Comparison of ENCODE assay signal across 8 mouse cellular contexts in genomic region chr3:145627830-145628229, GRCm38 (mm10). TPM values are rescaled to one million over a fixed set of nuclear protein-coding genes. Genes with fewer than 3 reads are reported as not detected.
DNase-seq lines count a peak whose midpoint lies in the region; ATAC-seq and TF ChIP-seq lines count a peak whose summit lies in the region.

No protein-coding gene starts in this region.

- H3K4me2 ChIP-seq in kidney, embryonic 16.5 days (replicated peaks; ENCODE audit: low read depth, low read length), result no peak overlapping the region
- H3K4me2 ChIP-seq in lung, embryonic 14.5 days, result no peak overlapping the region

- H3K36me3 ChIP-seq in kidney, embryonic 16.5 days (ENCODE audit: insufficient read depth, low read length), result no peaks in the 10 kb centered on the region
- no peaks in the 10 kb centered on the region for H3K36me3 ChIP-seq in G1E (replicated peaks)
- H3K36me3 ChIP-seq in lung, embryonic 14.5 days (ENCODE audit: insufficient read depth), result no peaks in the 10 kb centered on the region

- H3K4me3 ChIP-seq in kidney, embryonic 16.5 days (ENCODE audit: low read length), result no peak overlapping the region
- H3K4me3 ChIP-seq in G1E (ENCODE audit: low read depth, low read length), result no peak overlapping the region
- no peak overlapping the region for H3K4me3 ChIP-seq in lung, embryonic 14.5 days (ENCODE audit: low read depth, low read length)

- peak; percentile 34 for DNase-seq in kidney, adult 11 months
- no peak for DNase-seq in G1E (ENCODE audit: low spot score)
- peak; percentile 71 for DNase-seq in embryo, embryonic 11 days
- DNase-seq in lung, embryonic 14.5 days, result peak; percentile 73
- no peak for DNase-seq in gastrocnemius, adult 8-10 months (ENCODE audit: low spot score in 2 of 2)
- no peak for DNase-seq in ovary, postnatal 10 days (ENCODE audit: low spot score)
- DNase-seq in natural killer cell, adult 2 months (ENCODE audit: low spot score in 2 of 2), result no peak

- ATAC-seq in kidney, embryonic 16.5 days (ENCODE audit: low FRiP score, low TSS enrichment), result no peak
- peak; percentile 22; the same call in 1 of the 2 replicates for ATAC-seq in G1E (ENCODE audit: extremely low read depth, insufficient number of reproducible peaks, low FRiP score, poor library complexity, severe bottlenecking)
- no peak for ATAC-seq in lung, embryonic 14.5 days (ENCODE audit: insufficient read depth)

- H3K27ac ChIP-seq in kidney, embryonic 16.5 days (ENCODE audit: low read length), result no peak overlapping the region
- H3K27ac ChIP-seq in lung, embryonic 14.5 days (ENCODE audit: low read depth), result no peak overlapping the region

- no peak for TF ChIP-seq CTCF in G1E (IDR thresholded peaks at IDR 0.05; ENCODE audit: low read depth, low read length)
- peak; percentile 69 for TF ChIP-seq CTCF in lung, embryonic 14.5 days (IDR thresholded peaks at IDR 0.05; ENCODE audit: low read depth)

- no peaks in the 10 kb centered on the region for H3K9me3 ChIP-seq in kidney, embryonic 16.5 days (ENCODE audit: low read length)
- peaks cover 11% of the 10 kb centered on the region for H3K9me3 ChIP-seq in G1E (replicated peaks)
- H3K9me3 ChIP-seq in lung, embryonic 14.5 days (ENCODE audit: low read depth, low read length), result no peaks in the 10 kb centered on the region

- peaks cover 5% of the 10 kb centered on the region for H3K4me1 ChIP-seq in kidney, embryonic 16.5 days (ENCODE audit: insufficient read depth, low read length)
- no peaks in the 10 kb centered on the region for H3K4me1 ChIP-seq in G1E (ENCODE audit: insufficient read depth, low read depth, low read length)
- H3K4me1 ChIP-seq in lung, embryonic 14.5 days (ENCODE audit: insufficient read depth), result peaks cover 8% of the 10 kb centered on the region

- no peak overlapping the region for H3K9ac ChIP-seq in kidney, embryonic 16.5 days (replicated peaks; ENCODE audit: low read length)
- no peak overlapping the region for H3K9ac ChIP-seq in lung, embryonic 14.5 days

- no peaks in the 10 kb centered on the region for H3K27me3 ChIP-seq in kidney, embryonic 16.5 days (ENCODE audit: insufficient read depth, low read length)
- H3K27me3 ChIP-seq in G1E (ENCODE audit: insufficient read depth, low read length), result no peaks in the 10 kb centered on the region; the same call in 1 of the 2 replicates
- no peaks in the 10 kb centered on the region for H3K27me3 ChIP-seq in lung, embryonic 14.5 days (ENCODE audit: insufficient read depth, low read length)

- 83% methylated on average over 3 of the region's 3 CpGs for WGBS in kidney, embryonic 16.5 days
- 79% methylated on average over 3 of the region's 3 CpGs for WGBS in lung, embryonic 14.5 days

RNA-seq across cellular contexts. Expression of gene Ccn1, which starts 22.0 kb away (rescaled TPM):
- 78.3 and 81.5 TPM in 2 replicates for polyA plus RNA-seq in kidney, embryonic 16.5 days (2015; fragmentation: Nextera tagmentation; extraction: Ambion mirVana)
- total RNA-seq in G1E (2014; fragmentation: Nextera tagmentation), result not detected in 2 replicates
- not detected in 2 replicates for total RNA-seq in G1E (2017)
- not detected in 2 replicates for polyA plus RNA-seq in G1E (2012)
- polyA plus RNA-seq in lung, embryonic 14.5 days (2014; fragmentation: Nextera tagmentation; extraction: Ambion mirVana), result 33.2 and 41.6 TPM in 2 replicates
- total RNA-seq in gastrocnemius, adult 8-10 months (2022), result 10 to 100 TPM; 23.0 to 53.4 (median 30.3) TPM

RNA-seq across cellular contexts. Expression of gene Znhit6, which starts 51.8 kb away (rescaled TPM):
- 34.4 and 37.4 TPM in 2 replicates for polyA plus RNA-seq in kidney, embryonic 16.5 days (2015; fragmentation: Nextera tagmentation; extraction: Ambion mirVana)
- total RNA-seq in G1E (2014; fragmentation: Nextera tagmentation) (43.0 and 50.9 TPM in 2 replicates), G1E (2017) (36.9 and 40.5 TPM in 2 replicates)
- 8.8 and 10.5 TPM in 2 replicates for polyA plus RNA-seq in G1E (2012)
- 32.9 and 35.7 TPM in 2 replicates for polyA plus RNA-seq in lung, embryonic 14.5 days (2014; fragmentation: Nextera tagmentation; extraction: Ambion mirVana)
- total RNA-seq in gastrocnemius, adult 8-10 months (2022), result 10 to 100 TPM; 11.3 to 15.9 (median 14.8) TPM

Comparison
In these comparisons a context has a peak if more than half of its experiments do, and no peak if none do; other contexts are left out.
1. DNase-seq: peak in kidney, adult 11 months (single experiment), embryo, embryonic 11 days (single experiment) and lung, embryonic 14.5 days (single experiment); none in G1E (single experiment), gastrocnemius, adult 8-10 months (0 of 2), ovary, postnatal 10 days (single experiment) and natural killer cell, adult 2 months (0 of 2).
2. RNA of gene Ccn1, which starts 22.0 kb away (polyA plus RNA-seq): 78.3 to 81.5 TPM in kidney, embryonic 16.5 days and 33.2 to 41.6 TPM in lung, embryonic 14.5 days; not detected in G1E; every median in the first group is over 10 times any median in the second.